Mouse (Mus musculus): ENCODE results near the gene Ngfr. TPM values are rescaled to one million over a fixed set of nuclear protein-coding genes. Genes with fewer than 3 reads are reported as not detected.

The Ngfr gene
- polyA plus RNA-seq, 1 experiment, result 42.3 TPM

DNA sequence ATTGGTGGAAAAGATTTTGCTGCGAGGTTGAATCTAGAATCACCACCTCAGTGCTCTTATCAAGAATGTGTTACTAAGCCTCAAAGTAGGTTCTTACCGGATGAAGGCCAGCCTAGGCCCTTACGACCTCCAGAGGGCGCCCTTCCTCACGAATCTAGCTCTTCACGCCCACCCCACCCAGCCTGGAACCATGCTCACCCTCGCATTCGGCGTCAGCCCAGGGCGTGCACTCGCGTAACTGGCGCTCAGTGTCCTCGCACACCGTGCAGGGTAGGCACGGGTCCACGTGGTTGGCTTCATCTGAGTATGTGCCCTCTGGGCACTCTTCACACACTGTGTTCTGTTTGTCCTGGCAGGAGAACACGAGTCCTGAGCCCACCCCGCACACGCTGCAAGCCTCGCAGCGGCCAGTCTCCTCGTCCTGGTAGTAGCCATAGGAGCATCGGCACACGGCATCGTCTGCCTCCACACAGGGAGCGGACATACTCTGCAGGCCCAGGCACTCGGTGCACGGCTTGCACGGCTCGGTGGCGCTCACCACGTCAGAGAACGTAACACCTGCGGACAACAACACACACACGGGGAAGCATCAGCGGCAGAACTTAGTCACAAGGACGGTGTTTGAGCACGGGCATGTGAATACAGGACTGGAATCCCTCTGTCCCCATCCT is 9.6 kb downstream of the Ngfr start:
- TF ChIP-seq POLR2A (IDR thresholded peaks at IDR 0.05; ENCODE audit: borderline replicate concordance, extremely low read depth, insufficient read depth, insufficient read length, poor library complexity, severe bottlenecking), result no peak
- peak; percentile 81 for TF ChIP-seq CTCF (IDR thresholded peaks at IDR 0.05; ENCODE audit: borderline replicate concordance, extremely low read depth, insufficient read depth, insufficient read length)

DNA sequence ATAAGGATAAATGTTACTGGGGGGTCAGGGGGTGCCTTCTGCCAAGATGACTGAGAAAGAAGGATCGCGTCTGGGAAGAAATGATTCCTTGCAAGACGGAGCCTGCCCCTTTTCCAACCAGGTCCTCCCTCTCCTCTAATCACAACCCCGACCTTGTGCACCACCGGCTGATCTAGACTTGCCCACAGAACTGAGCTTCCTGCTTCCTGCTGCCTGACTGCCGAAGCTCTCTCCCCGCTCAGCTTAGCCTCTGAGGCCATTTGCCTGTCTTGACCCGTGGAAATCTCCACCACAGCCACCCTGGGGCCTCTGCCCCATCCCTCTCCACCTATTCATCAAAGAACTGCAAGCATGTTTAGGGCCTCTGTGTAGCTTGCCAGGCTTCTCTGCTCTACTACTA is 11.2 kb downstream of the Ngfr start:
- TF ChIP-seq CTCF (IDR thresholded peaks at IDR 0.05; ENCODE audit: borderline replicate concordance, extremely low read depth, insufficient read depth, insufficient read length) (no peak), POLR2A (IDR thresholded peaks at IDR 0.05; ENCODE audit: borderline replicate concordance, extremely low read depth, insufficient read depth, insufficient read length, poor library complexity, severe bottlenecking) (no peak)
- no peak for DNase-seq (ENCODE audit: low read depth)

More for the DNA sequence above, 9.6 kb downstream of the Ngfr start:
- DNase-seq (ENCODE audit: low read depth), result peak; percentile 88

GRCm38 (mm10) chr11:95575791-95576190 is 11.7 kb downstream of the Ngfr start:
- TF ChIP-seq POLR2A (IDR thresholded peaks at IDR 0.05; ENCODE audit: borderline replicate concordance, extremely low read depth, insufficient read depth, insufficient read length, poor library complexity, severe bottlenecking) (no peak), CTCF (IDR thresholded peaks at IDR 0.05; ENCODE audit: borderline replicate concordance, extremely low read depth, insufficient read depth, insufficient read length) (no peak)
- DNase-seq (ENCODE audit: low read depth), result no peak

DNA sequence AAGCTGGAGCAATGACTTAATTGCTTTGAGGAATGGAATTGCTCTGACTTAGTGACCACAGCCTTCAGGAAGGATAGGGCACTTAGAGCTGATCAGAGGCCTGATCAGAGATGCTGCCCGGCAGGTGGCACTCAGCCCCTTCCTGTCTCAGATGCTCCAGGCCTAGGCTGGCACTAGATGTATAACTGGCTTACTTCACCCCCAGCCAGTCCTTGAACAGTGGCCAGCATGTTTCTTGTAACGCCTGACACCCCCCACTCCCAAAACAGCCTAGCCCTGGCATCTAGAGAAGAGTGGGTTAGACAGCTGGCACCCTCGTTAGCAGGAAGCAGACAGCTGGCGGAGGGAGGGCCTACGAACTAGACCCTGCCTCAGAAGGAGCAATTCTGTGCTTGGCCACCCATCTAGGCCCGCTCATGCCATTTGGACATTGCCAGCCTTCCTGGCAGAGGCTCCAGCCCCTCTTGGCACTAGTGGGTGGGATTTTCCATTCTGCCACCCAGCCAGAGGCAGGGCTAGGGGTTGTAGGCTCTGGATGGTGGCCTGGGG is 12.7 kb downstream of the Ngfr start:
- TF ChIP-seq POLR2A (IDR thresholded peaks at IDR 0.05; ENCODE audit: borderline replicate concordance, extremely low read depth, insufficient read depth, insufficient read length, poor library complexity, severe bottlenecking), result no peak
- no peak for TF ChIP-seq CTCF (IDR thresholded peaks at IDR 0.05; ENCODE audit: borderline replicate concordance, extremely low read depth, insufficient read depth, insufficient read length)
- DNase-seq (ENCODE audit: low read depth), result peak; percentile 84

DNA sequence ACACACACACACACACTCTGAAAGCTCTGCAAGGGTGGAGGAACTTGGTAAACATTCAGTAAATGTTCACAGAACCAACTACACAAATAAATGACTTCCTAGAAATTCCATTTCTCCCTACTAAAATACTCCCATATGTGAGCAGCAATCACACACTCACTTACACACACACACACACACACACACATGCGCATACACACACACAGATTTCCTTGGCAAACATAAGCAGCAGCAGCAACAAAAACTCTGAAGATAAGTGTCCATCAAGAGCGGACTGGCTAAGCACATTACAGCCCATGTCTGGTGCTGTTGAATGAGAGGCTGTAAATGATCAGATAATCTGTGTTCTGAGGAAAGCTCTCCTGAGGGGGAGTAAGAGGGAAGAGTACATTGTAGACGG is 15.3 kb downstream of the Ngfr start:
- DNase-seq (ENCODE audit: low read depth), result no peak
- TF ChIP-seq POLR2A (IDR thresholded peaks at IDR 0.05; ENCODE audit: borderline replicate concordance, extremely low read depth, insufficient read depth, insufficient read length, poor library complexity, severe bottlenecking), result no peak
- TF ChIP-seq CTCF (IDR thresholded peaks at IDR 0.05; ENCODE audit: borderline replicate concordance, extremely low read depth, insufficient read depth, insufficient read length), result no peak

GRCm38 (mm10) chr11:95571755-95572154 is 15.8 kb downstream of the Ngfr start:
- TF ChIP-seq POLR2A (IDR thresholded peaks at IDR 0.05; ENCODE audit: borderline replicate concordance, extremely low read depth, insufficient read depth, insufficient read length, poor library complexity, severe bottlenecking) (no peak), CTCF (IDR thresholded peaks at IDR 0.05; ENCODE audit: borderline replicate concordance, extremely low read depth, insufficient read depth, insufficient read length) (no peak)
- DNase-seq (ENCODE audit: low read depth), result no peak

GRCm38 (mm10) chr11:95570827-95571619 is 16.5 kb downstream of the Ngfr start:
- peak; percentile 65 for DNase-seq (ENCODE audit: low read depth)
- TF ChIP-seq CTCF (IDR thresholded peaks at IDR 0.05; ENCODE audit: borderline replicate concordance, extremely low read depth, insufficient read depth, insufficient read length) (no peak), POLR2A (IDR thresholded peaks at IDR 0.05; ENCODE audit: borderline replicate concordance, extremely low read depth, insufficient read depth, insufficient read length, poor library complexity, severe bottlenecking) (no peak)

DNA sequence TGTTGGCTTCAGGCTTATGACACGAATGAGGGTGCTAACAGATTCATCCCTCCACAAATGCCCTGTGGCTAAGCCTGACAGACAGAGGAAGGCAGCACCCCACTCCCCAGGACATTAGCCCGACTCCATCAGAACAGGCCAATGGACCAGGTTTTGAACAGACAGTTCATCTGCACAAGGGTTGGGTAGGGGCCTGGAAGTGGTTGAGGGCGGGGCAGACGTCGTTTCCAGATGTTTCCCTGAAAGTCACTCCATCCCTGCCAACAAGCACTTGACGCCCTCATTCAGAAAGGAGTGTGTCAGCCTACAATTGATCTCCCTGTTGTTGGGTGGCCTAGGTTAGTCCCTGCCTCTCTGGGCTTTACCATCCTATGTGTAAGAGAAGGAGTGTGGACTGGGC is 17.6 kb downstream of the Ngfr start:
- no peak for DNase-seq (ENCODE audit: low read depth)
- no peak for TF ChIP-seq POLR2A (IDR thresholded peaks at IDR 0.05; ENCODE audit: borderline replicate concordance, extremely low read depth, insufficient read depth, insufficient read length, poor library complexity, severe bottlenecking)
- TF ChIP-seq CTCF (IDR thresholded peaks at IDR 0.05; ENCODE audit: borderline replicate concordance, extremely low read depth, insufficient read depth, insufficient read length), result no peak

GRCm38 (mm10) chr11:95567936-95568715 is 19.4 kb downstream of the Ngfr start:
- TF ChIP-seq POLR2A (IDR thresholded peaks at IDR 0.05; ENCODE audit: borderline replicate concordance, extremely low read depth, insufficient read depth, insufficient read length, poor library complexity, severe bottlenecking) (no peak), CTCF (IDR thresholded peaks at IDR 0.05; ENCODE audit: borderline replicate concordance, extremely low read depth, insufficient read depth, insufficient read length) (no peak)
- DNase-seq (ENCODE audit: low read depth), result no peak

DNA sequence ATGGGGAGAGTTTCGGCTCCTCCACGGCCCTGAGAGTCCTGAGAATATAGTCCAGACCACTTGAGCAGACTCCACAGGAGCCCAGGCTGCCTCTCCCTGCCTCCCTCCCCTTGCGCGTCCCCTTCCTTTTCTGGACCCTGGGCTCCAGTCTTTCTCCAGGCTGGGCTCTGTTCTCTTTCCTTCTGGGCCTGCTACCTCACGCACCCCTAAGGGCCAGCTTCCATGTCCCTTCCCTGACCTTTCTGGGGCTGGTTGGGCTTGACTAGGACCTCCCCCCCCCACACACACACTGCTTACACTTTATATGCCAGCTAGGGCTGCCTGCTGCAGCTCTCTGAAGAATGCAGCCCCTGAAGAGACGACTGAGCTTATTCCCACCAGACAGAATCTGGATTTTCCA is 20.2 kb downstream of the Ngfr start:
- no peak for TF ChIP-seq CTCF (IDR thresholded peaks at IDR 0.05; ENCODE audit: borderline replicate concordance, extremely low read depth, insufficient read depth, insufficient read length)
- TF ChIP-seq POLR2A (IDR thresholded peaks at IDR 0.05; ENCODE audit: borderline replicate concordance, extremely low read depth, insufficient read depth, insufficient read length, poor library complexity, severe bottlenecking), result no peak

DNA sequence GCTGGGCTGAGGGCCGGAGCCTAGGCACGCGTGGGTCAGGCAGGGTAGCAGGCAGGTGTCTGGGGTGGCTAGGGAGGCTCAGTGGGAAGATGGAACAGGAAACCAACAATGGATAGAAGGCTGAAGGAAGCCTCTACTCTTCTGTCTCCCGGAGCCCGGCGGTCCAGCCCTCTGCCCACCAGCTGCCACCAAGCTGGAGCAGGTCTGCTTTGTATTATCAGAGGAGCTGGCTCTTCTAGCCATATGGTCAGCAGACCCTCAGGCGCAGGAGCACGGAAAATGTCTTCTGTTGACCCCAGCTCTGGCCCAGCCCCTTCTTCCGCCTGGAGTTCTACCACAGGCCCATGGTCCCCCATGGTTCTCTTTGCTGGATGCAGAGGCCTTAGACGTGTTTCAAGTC is 22.2 kb downstream of the Ngfr start:
- DNase-seq (ENCODE audit: low read depth), result no peak
- no peak for TF ChIP-seq CTCF (IDR thresholded peaks at IDR 0.05; ENCODE audit: borderline replicate concordance, extremely low read depth, insufficient read depth, insufficient read length)
- TF ChIP-seq POLR2A (IDR thresholded peaks at IDR 0.05; ENCODE audit: borderline replicate concordance, extremely low read depth, insufficient read depth, insufficient read length, poor library complexity, severe bottlenecking), result no peak

More for the DNA sequence above, 20.2 kb downstream of the Ngfr start:
- no peak for DNase-seq (ENCODE audit: low read depth)
